Mouse (Mus musculus) bone marrow, adult 2 months (tissue): ENCODE results near the gene Rnf128.

Experiments
- CTCF ChIP-seq: fragments of 200-500 bp; IDR thresholded peaks from 2 replicates; pipeline ENCODE4 v1.5.1; 2011; ENCODE audit warnings: low read length, control low read depth; ENCODE audit not compliant: control insufficient read depth, insufficient read depth
- POLR2A ChIP-seq: fragments of 200-500 bp; IDR thresholded peaks from 2 replicates; pipeline ENCODE4 v1.6.1; 2011; ENCODE audit warnings: low read depth, mild to moderate bottlenecking, control low read depth, low read length, borderline replicate concordance; ENCODE audit not compliant: control insufficient read depth

GRCm38 (mm10) chrX:139532293-139532692 is 30.8 kb upstream of the Rnf128 start:
- TF ChIP-seq CTCF (no peak), POLR2A (no peak)
